In the genomic region with DNA sequence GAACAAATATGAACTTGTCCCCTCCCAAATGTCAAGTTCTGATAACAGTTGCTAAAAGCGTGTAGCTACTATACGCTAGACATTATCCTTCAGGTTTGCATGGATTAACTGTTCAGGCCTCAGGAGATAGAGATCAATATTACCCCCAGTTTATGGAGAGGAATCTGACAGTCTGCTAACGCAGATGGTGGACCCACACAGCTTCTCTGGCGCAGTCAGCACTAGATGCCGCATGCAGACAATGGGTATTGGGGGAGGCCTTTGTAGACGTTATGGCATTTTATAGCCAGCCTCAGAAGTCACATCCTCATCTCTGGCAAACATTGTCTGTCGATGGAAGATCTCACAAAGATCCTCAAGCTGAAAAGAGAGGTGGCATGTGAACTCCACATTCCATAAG, we compare ENCODE assay signal across 32 mouse cellular contexts. TPM values are rescaled to one million over a fixed set of nuclear protein-coding genes. Genes with fewer than 3 reads are reported as not detected.
"Had no signal": no experiment of that assay in that cellular context is flagged by ENCODE, and none has a peak within 500 bp of the region (broad histone marks: within the 10 kb centered on the region; RNA-seq: fewer than 3 reads in every experiment).

No protein-coding gene starts in this region.

- H3K4me3 ChIP-seq: limb, embryonic 10.5 days; limb, embryonic 12.5 days; limb, embryonic 13.5 days; limb, embryonic 15.5 days; liver, embryonic 12.5 days; liver, embryonic 13.5 days; liver, embryonic 15.5 days; lung, embryonic 15.5 days; megakaryocyte, embryonic 14.5 days; midbrain, embryonic 10.5 days; midbrain, embryonic 12.5 days; midbrain, embryonic 13.5 days; myocyte; neural tube, embryonic 12.5 days; neural tube, embryonic 13.5 days had no signal

- H3K4me1 ChIP-seq: liver, embryonic 13.5 days; liver, embryonic 15.5 days; megakaryocyte, embryonic 14.5 days had no signal

- H3K9me3 ChIP-seq: limb, embryonic 10.5 days; limb, embryonic 12.5 days; limb, embryonic 13.5 days; limb, embryonic 15.5 days; liver, embryonic 12.5 days; liver, embryonic 13.5 days; liver, embryonic 15.5 days; lung, embryonic 15.5 days; midbrain, embryonic 10.5 days; midbrain, embryonic 12.5 days; midbrain, embryonic 13.5 days; neural tube, embryonic 12.5 days; neural tube, embryonic 13.5 days had no signal

- H3K4me2 ChIP-seq: limb, embryonic 12.5 days; limb, embryonic 13.5 days; limb, embryonic 15.5 days; liver, embryonic 11.5 days; liver, embryonic 12.5 days; liver, embryonic 13.5 days; liver, embryonic 15.5 days; lung, embryonic 14.5 days; lung, embryonic 15.5 days; midbrain, embryonic 12.5 days; midbrain, embryonic 13.5 days; neural tube, embryonic 12.5 days; neural tube, embryonic 13.5 days had no signal

- H3K36me3 ChIP-seq: limb, embryonic 10.5 days; limb, embryonic 12.5 days; limb, embryonic 13.5 days; limb, embryonic 15.5 days; liver, embryonic 12.5 days; liver, embryonic 13.5 days; liver, embryonic 15.5 days; lung, embryonic 15.5 days; midbrain, embryonic 10.5 days; midbrain, embryonic 12.5 days; midbrain, embryonic 13.5 days; neural tube, embryonic 12.5 days; neural tube, embryonic 13.5 days had no signal

- H3K27ac ChIP-seq: limb, embryonic 10.5 days; limb, embryonic 12.5 days; limb, embryonic 13.5 days; limb, embryonic 15.5 days; liver, embryonic 12.5 days; liver, embryonic 13.5 days; liver, embryonic 14.5 days; liver, embryonic 15.5 days; lung, embryonic 15.5 days; macrophage; midbrain, embryonic 10.5 days; midbrain, embryonic 12.5 days; midbrain, embryonic 13.5 days; neural tube, embryonic 12.5 days; neural tube, embryonic 13.5 days had no signal

- DNase-seq: left cerebral cortex, postnatal 4 days; liver; liver, embryonic 13.5 days; liver, postnatal 0 days; lung, adult 18-20 months; lung, adult 2 months; lung, embryonic 14.5 days; lung, postnatal 10 days; lung, postnatal 14 days; lung, postnatal 36 days; lung, postnatal 4 days; midbrain, embryonic 14.5 days had no signal

- H3K9ac ChIP-seq: limb, embryonic 12.5 days; limb, embryonic 13.5 days; limb, embryonic 15.5 days; liver, embryonic 12.5 days; liver, embryonic 13.5 days; liver, embryonic 14.5 days; liver, embryonic 15.5 days; liver, postnatal 0 days; lung, embryonic 14.5 days; lung, embryonic 15.5 days; midbrain, embryonic 12.5 days; midbrain, embryonic 13.5 days; neural tube, embryonic 12.5 days; neural tube, embryonic 13.5 days had no signal

- ATAC-seq: liver, embryonic 12.5 days; liver, postnatal 0 days; lung, postnatal 0 days; midbrain, embryonic 13.5 days; midbrain, embryonic 16.5 days had no signal

- H3K27me3 ChIP-seq: limb, embryonic 12.5 days; limb, embryonic 13.5 days; limb, embryonic 15.5 days; liver, embryonic 12.5 days; liver, embryonic 13.5 days; liver, embryonic 15.5 days; lung, embryonic 15.5 days; megakaryocyte, embryonic 14.5 days; midbrain, embryonic 13.5 days; neural tube, embryonic 12.5 days; neural tube, embryonic 13.5 days had no signal

RNA-seq across cellular contexts. Expression of a gene that starts 29.9 kb away (rescaled TPM):
- total RNA-seq: megakaryocyte-erythroid progenitor cell, adult 5-6 weeks had no signal
